Mouse (Mus musculus) left cerebral cortex, adult 2 months (tissue): Measurements from ENCODE around the gene Grhl3. TPM values are rescaled to one million over a fixed set of nuclear protein-coding genes. Genes with fewer than 3 reads are reported as not detected.
"Not testable (repeated sequence)": the region's sequence is repeated elsewhere in the genome, so short reads cannot be mapped to it uniquely, and the experiment has no call there.

ENCODE experiments used
- DNase-seq, 2 experiments: peaks; one replicate each; pipeline ENCODE4 v3.0.0; 2021 to 2022; ENCODE audit warnings: low spot score in 2 of 2, mixed read lengths in 1 of 2; ENCODE audit errors: extremely low spot score in 1 of 2
- H3K27ac ChIP-seq: fragments of 200-600 bp; 2 replicates; pipeline ENCODE4 v1.8.1; 2022
- H3K4me3 ChIP-seq: fragments of 200-600 bp; 2 replicates; pipeline ENCODE4 v1.8.1; 2022
- CTCF ChIP-seq: fragments of 200-600 bp; IDR thresholded peaks from 2 replicates; pipeline ENCODE4 v1.8.1; 2022; ENCODE audit warnings: antibody characterized with exemption, mild to moderate bottlenecking, moderate library complexity
- intact Hi-C: fragments of 180-260 bp; cut with DNase I; formaldehyde crosslinking; loops from one replicate; pipeline ENCODE4 v1.15.1; 2025
- long read RNA-seq, 2 experiments: library from polyadenylated mRNA; stranded (forward); transcript quantifications; one replicate each; pipeline ENCODE4 v2.0.0; 2021; ENCODE audit warnings: borderline mapping rate in 2 of 2
- total RNA-seq, 2 experiments: library from RNA; stranded (reverse); gene quantifications; 2 replicates each; pipeline ENCODE4 v1.2.3; 2021

Grhl3 gene
- 1 to 10 TPM in 1 of 2 experiments, under 1 TPM in 1; 0.86 to 1.5 TPM for total RNA-seq
- long read RNA-seq, experiment 1, partial matches to known transcripts: 0 of 2 reads
- long read RNA-seq, experiment 1, other reads (novel, unspliced or antisense): 2 of 2 reads
- long read RNA-seq, experiment 2, partial matches to known transcripts: 0 of 1 reads
- long read RNA-seq, experiment 2, other reads (novel, unspliced or antisense): 1 of 1 reads

DNA sequence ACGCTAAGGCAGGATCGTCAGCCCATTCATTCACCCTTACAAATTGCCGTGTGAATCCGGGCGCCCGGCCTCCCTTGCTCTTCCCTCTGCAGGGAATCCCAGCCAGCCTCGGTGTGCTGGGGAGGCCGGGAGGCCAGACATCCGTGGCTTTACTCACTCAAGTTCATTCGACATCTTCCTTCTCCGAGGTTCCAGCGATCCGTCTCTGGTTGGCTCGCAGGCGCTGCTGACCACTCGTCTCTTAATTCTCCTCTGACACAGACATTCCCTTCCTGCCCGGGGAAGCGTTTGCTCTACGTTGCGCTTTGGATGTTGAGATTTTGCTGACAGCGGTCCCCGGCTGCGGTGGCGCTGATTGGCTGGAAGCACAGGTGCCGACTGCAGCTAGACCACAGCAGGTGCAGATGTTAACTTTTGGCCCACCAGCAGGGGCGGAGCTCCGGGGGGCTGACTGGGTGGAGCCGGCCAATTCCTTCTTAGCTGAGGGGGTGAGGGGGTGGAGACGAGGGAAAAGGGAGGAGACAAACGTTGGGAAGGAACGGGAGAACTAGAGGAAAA, at the start of gene Grhl3:
Gene Grhl3 (minus strand): TSS at position 380 of the 558 bp plus-strand sequence.
- TF ChIP-seq CTCF: peak; percentile 11; the same call in 1 of the 2 replicates
- Histone ChIP-seq H3K27ac (0 out of 2 replicates have a peak within 1 kb of the TSS, but pooled peaks have one; percentile 32), H3K4me3 (peak within 1 kb of the TSS; percentile 42)
- peak; percentile 35 to 40 for DNase-seq
- intact Hi-C loops: no loop called here

GRCm38 (mm10) chr4:135622290-135622689, 48.9 kb upstream of the Grhl3 start:
- intact Hi-C loops: no loop called here
- no peak overlapping the region for H3K4me3 ChIP-seq
- H3K27ac ChIP-seq: no peak overlapping the region
- no peak for TF ChIP-seq CTCF
- DNase-seq: no peak

DNA sequence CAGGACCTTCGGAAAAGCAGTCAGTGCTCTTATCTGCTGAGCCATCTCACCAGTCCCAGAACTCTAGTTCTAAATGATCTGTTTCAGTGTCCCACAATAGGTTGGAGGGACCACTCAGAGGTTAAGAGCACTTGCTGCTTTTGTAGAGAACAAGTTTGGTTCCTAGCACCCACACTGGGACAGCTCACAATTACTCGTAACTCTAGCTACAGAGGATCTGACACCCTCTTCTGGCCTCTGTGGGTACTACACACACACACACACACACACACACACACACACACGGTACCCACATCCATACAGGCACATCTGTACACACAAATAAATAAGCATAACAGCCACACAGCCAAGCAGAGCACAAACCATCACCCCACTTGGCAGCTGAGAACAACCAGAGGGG, 47.0 kb upstream of the Grhl3 start:
- no peak for TF ChIP-seq CTCF
- H3K4me3 ChIP-seq: no peak overlapping the region
- DNase-seq: no peak
- no peak overlapping the region for H3K27ac ChIP-seq
- intact Hi-C loops: no loop called here

GRCm38 (mm10) chr4:135617783-135618470, 44.5 kb upstream of the Grhl3 start:
- no peak; the same call in 1 of the 2 replicates for TF ChIP-seq CTCF
- DNase-seq: no peak
- H3K27ac ChIP-seq: no peak overlapping the region
- no peak overlapping the region for H3K4me3 ChIP-seq
- intact Hi-C loops: no loop called here

DNA sequence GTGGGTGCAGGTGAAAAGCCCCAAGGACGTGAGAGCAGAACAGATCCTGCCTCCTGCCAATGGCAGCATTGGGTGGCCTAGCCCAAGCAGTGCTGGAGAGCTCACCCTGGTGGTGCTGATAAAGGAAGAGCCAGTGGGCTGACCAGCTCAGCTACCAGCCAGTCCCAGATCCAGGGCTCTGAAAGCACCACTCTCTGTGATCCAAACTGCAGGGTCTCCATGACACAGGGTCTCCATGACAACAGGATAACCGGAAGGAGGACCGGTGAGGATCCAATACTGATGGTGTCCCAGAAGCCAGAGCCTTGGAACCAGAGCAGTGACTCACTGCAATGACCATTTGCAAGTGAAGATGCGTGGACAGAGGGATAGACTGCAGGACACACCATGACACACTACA, 43.6 kb upstream of the Grhl3 start:
- intact Hi-C loops: no loop called here
- Histone ChIP-seq H3K27ac (no peak overlapping the region), H3K4me3 (no peak overlapping the region)
- DNase-seq: no peak
- no peak for TF ChIP-seq CTCF

DNA sequence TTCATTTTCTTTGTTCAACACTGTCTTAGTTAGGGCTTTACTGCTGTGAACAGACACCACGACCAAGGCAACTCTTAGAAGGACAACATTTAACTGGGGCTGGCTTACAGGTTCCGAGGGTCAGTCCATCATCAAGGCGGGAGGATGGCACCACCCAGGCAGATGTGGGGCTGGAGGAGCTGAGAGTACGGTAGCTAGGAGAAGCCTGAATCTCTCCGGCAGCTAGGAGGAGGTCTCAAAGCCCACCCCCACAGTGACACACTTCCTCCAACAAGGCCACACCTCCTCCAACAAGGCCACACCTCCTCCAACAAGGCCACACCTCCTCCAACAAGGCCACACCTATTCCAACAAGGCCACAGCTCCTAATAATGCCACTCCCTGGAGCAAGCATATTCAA, 41.9 kb upstream of the Grhl3 start:
- H3K4me3 ChIP-seq, DNase-seq, intact Hi-C loops, H3K27ac ChIP-seq: not testable (repeated sequence)

GRCm38 (mm10) chr4:135609986-135610385, 36.6 kb upstream of the Grhl3 start:
- DNase-seq: no peak
- TF ChIP-seq CTCF: no peak
- Histone ChIP-seq H3K4me3 (no peak overlapping the region), H3K27ac (no peak overlapping the region)
- intact Hi-C loops: no loop called here

DNA sequence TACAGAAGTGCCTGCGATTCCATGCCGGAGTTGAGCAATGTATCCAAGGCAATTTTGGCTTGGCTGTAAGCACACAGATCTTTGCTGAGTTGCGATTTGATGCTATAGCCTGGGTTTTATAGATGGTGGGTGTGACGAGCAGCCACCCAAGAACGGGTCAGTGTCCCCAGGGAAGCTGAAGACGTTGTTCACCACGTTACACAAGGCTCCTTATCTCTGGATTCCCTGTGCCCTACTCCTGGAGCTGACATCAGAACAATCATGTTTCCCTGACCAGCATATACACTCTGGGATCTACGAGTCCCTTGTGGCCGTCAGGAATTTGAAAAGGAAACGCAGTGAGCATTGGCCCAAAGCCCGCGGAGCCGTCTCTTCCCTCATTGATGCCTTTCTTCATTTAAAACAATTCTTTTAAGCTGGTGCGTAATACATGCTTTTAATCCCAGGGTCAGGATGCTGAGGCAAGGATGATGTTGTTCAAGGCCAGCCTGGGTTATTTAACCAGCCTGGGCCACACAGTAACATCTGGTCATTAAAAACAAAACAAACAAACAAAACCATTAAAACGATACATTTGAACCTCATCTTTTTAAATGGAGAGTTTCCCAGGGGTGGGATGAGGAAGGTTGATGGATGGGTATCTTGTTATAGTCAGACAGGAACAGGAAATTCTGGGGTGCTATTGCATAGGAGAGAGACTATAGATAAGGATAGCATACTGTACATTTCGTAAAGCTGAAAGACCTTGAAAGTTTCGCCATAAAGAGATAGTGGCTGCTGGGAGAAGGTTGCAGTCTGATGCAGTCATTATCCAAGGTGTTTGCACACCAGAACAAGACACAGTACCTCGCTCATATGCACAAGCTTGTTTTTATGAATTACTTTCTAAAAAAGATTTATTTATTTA, 34.8 kb upstream of the Grhl3 start:
- DNase-seq: no peak
- TF ChIP-seq CTCF: no peak
- H3K27ac ChIP-seq: no peak overlapping the region
- H3K4me3 ChIP-seq: no peak overlapping the region
- intact Hi-C loops: no loop called here

DNA sequence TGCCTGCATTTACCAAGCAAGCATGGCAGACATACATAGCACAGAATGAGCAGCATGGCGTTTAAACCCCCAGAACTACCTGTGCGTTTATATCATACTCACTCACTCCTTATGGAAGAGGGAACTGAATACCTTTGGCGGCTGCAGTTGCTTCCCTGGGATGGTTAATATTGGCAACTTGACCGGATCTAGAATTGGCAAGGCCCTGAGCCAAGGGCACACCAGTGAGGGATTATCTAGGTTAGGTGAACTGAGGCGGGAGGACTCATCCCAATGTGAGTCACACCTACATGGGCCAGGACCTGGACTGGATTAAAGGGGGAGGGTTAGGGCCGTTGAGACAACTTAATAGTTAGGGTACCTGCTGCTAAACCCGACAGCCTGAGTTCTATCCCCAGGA, 32.8 kb upstream of the Grhl3 start:
- no peak for TF ChIP-seq CTCF
- intact Hi-C loops: no loop called here
- DNase-seq: no peak

DNA sequence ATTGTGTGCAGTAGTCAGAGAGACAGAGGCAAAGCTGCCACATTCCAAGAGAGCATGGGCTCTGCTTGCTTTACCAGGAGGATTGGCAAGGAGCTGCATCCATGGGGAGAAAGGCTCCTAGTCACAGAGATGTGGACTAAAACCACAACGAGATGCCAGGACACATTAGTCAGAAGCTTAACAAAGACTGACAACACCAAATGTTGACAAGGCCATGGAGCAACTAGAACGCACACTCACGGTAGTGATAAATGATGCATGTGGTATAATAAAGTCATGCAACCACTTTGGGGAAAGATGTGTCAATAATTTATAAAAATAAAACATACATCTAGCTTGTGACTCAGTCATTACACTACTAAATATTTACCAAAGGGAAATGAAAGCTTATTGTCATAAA, 28.1 kb upstream of the Grhl3 start:
- no peak overlapping the region for H3K4me3 ChIP-seq
- intact Hi-C loops: no loop called here
- no peak for DNase-seq
- H3K27ac ChIP-seq: no peak overlapping the region
- no peak for TF ChIP-seq CTCF

More for the DNA sequence above, 32.8 kb upstream of the Grhl3 start:
- no peak overlapping the region for H3K4me3 ChIP-seq
- H3K27ac ChIP-seq: no peak overlapping the region

GRCm38 (mm10) chr4:135599497-135600182, 26.2 kb upstream of the Grhl3 start:
- TF ChIP-seq CTCF: no peak
- no peak for DNase-seq
- no peak overlapping the region for H3K4me3 ChIP-seq
- intact Hi-C loops: no loop called here
- no peak overlapping the region for H3K27ac ChIP-seq
